Mouse (Mus musculus): ENCODE measurements at regions not wholly inside any gene's neighbourhood (a gene's known extent, or its start where the extent isn't known, plus 50 kb on each side); places are given as distances from the start of the nearest gene placed in this dataset.

DNA sequence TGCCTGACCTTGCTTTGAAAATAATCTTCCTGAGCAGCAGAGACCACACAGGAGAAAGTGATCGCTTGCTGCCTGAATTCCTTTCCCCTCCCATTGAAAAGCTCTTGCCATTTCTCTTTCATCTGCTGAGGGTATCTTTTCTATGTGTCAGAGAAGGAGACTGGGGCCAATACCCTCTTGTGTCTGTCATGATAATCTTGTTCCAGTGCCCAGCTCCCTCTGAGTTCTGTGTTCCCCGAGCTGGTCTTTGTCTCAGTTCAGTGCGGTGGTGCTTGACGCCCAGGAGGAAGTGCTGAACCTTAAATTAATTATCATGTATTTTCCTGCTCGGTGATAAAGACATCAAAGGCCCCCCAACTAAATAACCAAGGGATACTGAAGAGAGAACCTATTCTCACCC lies 475.4 kb downstream of the Fgf9 start:
- no peak for TF ChIP-seq CTCF (IDR thresholded peaks at IDR 0.05; ENCODE audit: control insufficient read depth, insufficient read depth, insufficient read length)
- no peak for TF ChIP-seq MYOG (IDR thresholded peaks at IDR 0.05; ENCODE audit: control insufficient read depth, extremely low read depth, insufficient read length)
- no peak for TF ChIP-seq MAX (IDR thresholded peaks at IDR 0.05)
- TF ChIP-seq USF1 (IDR thresholded peaks at IDR 0.05; ENCODE audit: low read depth), result no peak
- TF ChIP-seq CEBPB (IDR thresholded peaks at IDR 0.05; ENCODE audit: low read depth), result no peak

All from C2C12 (cell line).